Mouse (Mus musculus) embryo, embryonic 11 days (tissue): ENCODE results near the gene Hectd1.

Experiments
- DNase-seq: peaks from one replicate; pipeline ENCODE4 v3.0.0-alpha.2; 2015

Hectd1 gene

GRCm38 (mm10) chr12:51699623-51700393 lies 129.5 kb downstream of the Hectd1 start:
- no peak for DNase-seq

DNA sequence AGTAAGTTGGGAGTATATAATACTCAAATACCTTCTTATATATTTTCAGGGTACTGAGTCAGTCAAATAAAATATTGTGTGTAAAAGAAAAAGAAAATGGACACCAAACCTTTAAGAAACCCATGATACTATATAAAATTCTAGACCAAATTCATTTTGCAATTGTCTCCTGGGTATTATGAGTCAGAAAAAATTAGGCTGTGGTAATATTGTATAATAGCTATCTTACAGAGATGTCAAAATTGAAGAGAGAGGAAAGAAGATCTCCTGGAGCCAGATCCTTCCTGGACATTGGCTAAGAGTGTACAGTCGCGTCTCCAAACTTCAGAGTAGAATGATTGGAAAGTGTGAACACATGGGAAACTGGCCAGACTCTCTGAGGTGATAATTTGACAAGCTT lies 133.2 kb downstream of the Hectd1 start:
- DNase-seq, result no peak

DNA sequence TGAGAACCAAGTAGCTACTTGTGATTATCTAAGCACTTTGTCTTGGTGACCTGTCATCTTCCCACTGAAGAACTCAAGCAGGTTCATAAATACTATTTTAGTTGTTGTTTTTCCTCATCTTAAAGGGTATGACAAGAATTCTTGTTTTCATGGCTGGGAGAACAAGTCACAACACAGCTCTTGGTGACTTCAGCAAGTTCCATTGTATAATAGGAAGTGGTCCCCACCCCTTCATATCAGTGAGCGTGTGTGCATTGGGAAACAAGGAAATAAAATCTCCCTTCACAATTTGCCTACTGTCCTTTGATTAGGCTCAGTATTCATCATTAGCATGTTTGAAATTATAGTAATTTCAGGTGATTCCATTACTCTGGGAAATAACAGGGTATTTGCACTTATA lies 134.4 kb downstream of the Hectd1 start:
- no peak for DNase-seq

- no peak for DNase-seq
These were observed 135.2 kb downstream of the Hectd1 start for GRCm38 (mm10) chr12:51694096-51694495.
